7 mouse cellular contexts compared by ENCODE assay signal in genomic region chr9:45984409-45985228, GRCm38 (mm10). TPM values are rescaled to one million over a fixed set of nuclear protein-coding genes. Genes with fewer than 3 reads are reported as not detected.
DNase-seq lines count a peak whose midpoint lies in the region; ATAC-seq lines count a peak whose summit lies in the region.

No protein-coding gene starts in this region.

- under 1% methylated on average over 49 of the region's 76 CpGs for WGBS in limb, embryonic 10.5 days
- WGBS in midbrain, embryonic 13.5 days: 0% methylated on average over 39 of the region's 76 CpGs

- ATAC-seq in granulocyte monocyte progenitor cell, adult 5-6 weeks (replicated peaks; ENCODE audit: poor library complexity, severe bottlenecking): peak; percentile 87
- peak; percentile 93 for ATAC-seq in midbrain, embryonic 13.5 days

- peak overlapping the region; percentile 98 for H3K9ac ChIP-seq in midbrain, embryonic 13.5 days (replicated peaks)

- no peaks in the 10 kb centered on the region for H3K9me3 ChIP-seq in limb, embryonic 10.5 days (replicated peaks)
- H3K9me3 ChIP-seq in midbrain, embryonic 13.5 days: no peaks in the 10 kb centered on the region

- H3K4me1 ChIP-seq in limb, embryonic 10.5 days: peaks cover 17% of the 10 kb centered on the region
- peaks cover 49% of the 10 kb centered on the region for H3K4me1 ChIP-seq in midbrain, embryonic 13.5 days (replicated peaks)

- H3K27ac ChIP-seq in limb, embryonic 10.5 days: peak overlapping the region; percentile 99
- peak overlapping the region; percentile 97 for H3K27ac ChIP-seq in midbrain, embryonic 13.5 days

- peak overlapping the region; percentile 95 for H3K4me2 ChIP-seq in midbrain, embryonic 13.5 days (replicated peaks)

- H3K36me3 ChIP-seq in limb, embryonic 10.5 days: peaks cover 21% of the 10 kb centered on the region
- H3K36me3 ChIP-seq in midbrain, embryonic 13.5 days: peaks cover 4% of the 10 kb centered on the region

- peak; percentile 80 for DNase-seq in adrenal gland, adult 8-10 months
- DNase-seq in embryo, embryonic 9.5 days (ENCODE audit: extremely low spot score): peak; percentile 95
- peak; percentile 78 for DNase-seq in kidney, adult 11 months
- DNase-seq in limb, embryonic 10.5 days (ENCODE audit: low spot score): peak; percentile 98
- DNase-seq in spleen, adult 12 weeks (ENCODE audit: low spot score): peak; percentile 78

- H3K27me3 ChIP-seq in limb, embryonic 10.5 days (ENCODE audit: low read depth, poor library complexity, severe bottlenecking): no peaks in the 10 kb centered on the region
- H3K27me3 ChIP-seq in midbrain, embryonic 13.5 days: no peaks in the 10 kb centered on the region

- peak overlapping the region; percentile 92 for H3K4me3 ChIP-seq in limb, embryonic 10.5 days
- H3K4me3 ChIP-seq in midbrain, embryonic 13.5 days (replicated peaks): peak overlapping the region; percentile 97

RNA-seq across cellular contexts. Expression of gene Pafah1b2, which starts 27.9 kb away (rescaled TPM):
- 100 to 1,000 TPM; 154 to 180 (median 171) TPM for total RNA-seq in adrenal gland, adult 8-10 months (2022)
- total RNA-seq in granulocyte monocyte progenitor cell, adult 5-6 weeks (2014; fragmentation: Nextera tagmentation): 30.6 and 32.3 TPM in 2 replicates
- total RNA-seq in granulocyte monocyte progenitor cell, adult 5-6 weeks (2017): 88.9 and 95.7 TPM in 2 replicates
- 246 and 265 TPM in 2 replicates for polyA plus RNA-seq in limb, embryonic 10.5 days (2016; fragmentation: Nextera tagmentation; extraction: Ambion mirVana)
- polyA plus RNA-seq in midbrain, embryonic 13.5 days (2015; fragmentation: Nextera tagmentation; extraction: Ambion mirVana): 303 and 305 TPM in 2 replicates

RNA-seq across cellular contexts. Expression of gene Sik3, which starts 28.0 kb away (rescaled TPM):
- 10 to 100 TPM; 66.2 to 77.3 (median 70.0) TPM for total RNA-seq in adrenal gland, adult 8-10 months (2022)
- 35.8 and 59.8 TPM in 2 replicates for total RNA-seq in granulocyte monocyte progenitor cell, adult 5-6 weeks (2014; fragmentation: Nextera tagmentation)
- total RNA-seq in granulocyte monocyte progenitor cell, adult 5-6 weeks (2017): 12.7 and 16.5 TPM in 2 replicates
- 10.6 and 11.3 TPM in 2 replicates for polyA plus RNA-seq in limb, embryonic 10.5 days (2016; fragmentation: Nextera tagmentation; extraction: Ambion mirVana)
- polyA plus RNA-seq in midbrain, embryonic 13.5 days (2015; fragmentation: Nextera tagmentation; extraction: Ambion mirVana): 5.7 and 6.7 TPM in 2 replicates

RNA-seq across cellular contexts. Expression of gene Sidt2, which starts 29.6 kb away (rescaled TPM):
- total RNA-seq in adrenal gland, adult 8-10 months (2022): 100 to 1,000 TPM; 180 to 380 (median 226) TPM
- total RNA-seq in granulocyte monocyte progenitor cell, adult 5-6 weeks (2014; fragmentation: Nextera tagmentation): 31.0 and 57.9 TPM in 2 replicates
- total RNA-seq in granulocyte monocyte progenitor cell, adult 5-6 weeks (2017): 18.7 and 29.3 TPM in 2 replicates
- polyA plus RNA-seq in limb, embryonic 10.5 days (2016; fragmentation: Nextera tagmentation; extraction: Ambion mirVana): 26.0 and 28.6 TPM in 2 replicates
- polyA plus RNA-seq in midbrain, embryonic 13.5 days (2015; fragmentation: Nextera tagmentation; extraction: Ambion mirVana): 27.4 and 32.7 TPM in 2 replicates

RNA-seq across cellular contexts. Expression of gene Tagln, which starts 48.8 kb away (rescaled TPM):
- 100 to 1,000 TPM in 3 of 4 experiments, 10 to 100 TPM in 1; 89.8 to 116 (median 110) TPM for total RNA-seq in adrenal gland, adult 8-10 months (2022)
- not detected in 2 replicates for total RNA-seq in granulocyte monocyte progenitor cell, adult 5-6 weeks (2014; fragmentation: Nextera tagmentation)
- not detected in 2 replicates for total RNA-seq in granulocyte monocyte progenitor cell, adult 5-6 weeks (2017)
- polyA plus RNA-seq in limb, embryonic 10.5 days (2016; fragmentation: Nextera tagmentation; extraction: Ambion mirVana): 4.7 and 6.0 TPM in 2 replicates
- polyA plus RNA-seq in midbrain, embryonic 13.5 days (2015; fragmentation: Nextera tagmentation; extraction: Ambion mirVana): 5.0 and 5.5 TPM in 2 replicates

Comparison
In these comparisons a context has a peak if more than half of its experiments do, and no peak if none do; other contexts are left out.
1. Peak in every context shown above with its lines: DNase-seq, ATAC-seq, H3K4me3 ChIP-seq and H3K27ac ChIP-seq.